Mouse (Mus musculus) forebrain, postnatal 0 days (tissue): Measurements from ENCODE around the gene Vegfc. TPM values are rescaled to one million over a fixed set of nuclear protein-coding genes. Genes with fewer than 3 reads are reported as not detected.

ENCODE experiments used
- ATAC-seq: fragments of 200-750 bp; cut with Nextera tagmentation; 2 replicates; pipeline ENCODE4 v1.8.0; 2017; ENCODE audit warnings: mild to moderate bottlenecking, moderate library complexity
- DNase-seq: peaks from one replicate; pipeline ENCODE4 v3.0.0-alpha.2; 2015
- H3K27ac ChIP-seq: fragments of 300-500 bp; sonication (generic); 2 replicates; pipeline ENCODE4 v1.5.1; 2014; ENCODE audit warnings: low read depth, mild to moderate bottlenecking, antibody characterized with exemption, low read length, moderate library complexity, mixed read lengths
- H3K27me3 ChIP-seq: fragments of 300-500 bp; sonication (generic); 2 replicates; pipeline ENCODE4 v1.6.1; 2014; ENCODE audit warnings: mild to moderate bottlenecking, low read length, mixed read lengths; ENCODE audit not compliant: insufficient read depth
- H3K36me3 ChIP-seq: fragments of 300-500 bp; sonication (generic); 2 replicates; pipeline ENCODE4 v1.6.1; 2014; ENCODE audit warnings: mild to moderate bottlenecking, moderate library complexity; ENCODE audit not compliant: insufficient read depth
- H3K4me1 ChIP-seq: fragments of 300-500 bp; sonication (generic); 2 replicates; pipeline ENCODE4 v1.6.1; 2014; ENCODE audit warnings: antibody characterized with exemption; ENCODE audit not compliant: insufficient read depth
- H3K4me2 ChIP-seq: fragments of 300-500 bp; sonication (generic); 2 replicates; pipeline ENCODE4 v1.6.1; 2014; ENCODE audit warnings: low read depth, mild to moderate bottlenecking, moderate library complexity
- H3K4me3 ChIP-seq: fragments of 300-500 bp; sonication (generic); 2 replicates; pipeline ENCODE4 v1.5.1; 2014; ENCODE audit warnings: low read depth, low read length, mixed read lengths
- H3K9ac ChIP-seq: fragments of 300-500 bp; sonication (generic); 2 replicates; pipeline ENCODE4 v1.6.1; 2014; ENCODE audit warnings: mild to moderate bottlenecking
- H3K9me3 ChIP-seq: fragments of 300-500 bp; sonication (generic); 2 replicates; pipeline ENCODE4 v1.6.1; 2016; ENCODE audit warnings: low read length
- CTCF ChIP-seq: sonication (generic); IDR thresholded peaks from 2 replicates; pipeline ENCODE4 v1.5.1; 2016; ENCODE audit warnings: antibody characterized with exemption, control low read depth, low read depth
- WGBS: fragments of 180-500 bp; shearing (Covaris S2); extraction: QIAGEN DNeasy Blood & Tissue Kit; methylation state at CpG from one replicate; pipeline ENCODE4 v1.1.7; 2014; 5-methylcytosine and 5-hydroxymethylcytosine counted together
- polyA plus RNA-seq: library from polyadenylated mRNA; unstranded; fragments of >200 nt; fragmentation: Nextera tagmentation; extraction: Ambion mirVana; gene quantifications from 2 replicates; pipeline ENCODE4 v1.2.1, GENCODE M21; 2015
- total RNA-seq: library from RNA; depleted of rRNA; stranded (reverse); fragments of >200 nt; gene quantifications from 2 replicates; pipeline ENCODE4 v1.2.3, GENCODE M21; 2014

The Vegfc gene
- total and polyA plus RNA-seq, 2 experiments from 2014 or later, result 4.9 to 8.2 TPM

- peak; percentile 41 for DNase-seq
- H3K4me1 ChIP-seq, result no peaks in the 10 kb centered on the region
- TF ChIP-seq CTCF, result no peak
- H3K9ac ChIP-seq, result no peak overlapping the region
- no peak overlapping the region for H3K4me3 ChIP-seq
- H3K4me2 ChIP-seq, result peak overlapping the region; percentile 11
- 11% methylated on average over 5 of the region's 5 CpGs for WGBS
- no peak overlapping the region for H3K27ac ChIP-seq
- no peaks in the 10 kb centered on the region for H3K27me3 ChIP-seq
- no peaks in the 10 kb centered on the region for H3K36me3 ChIP-seq
- no peaks in the 10 kb centered on the region for H3K9me3 ChIP-seq
- peak; percentile 84 for ATAC-seq
Observed at GRCm38 (mm10) chr8:54163505-54163904, 86.1 kb downstream of the Vegfc start.

- H3K9me3 ChIP-seq, result no peaks in the 10 kb centered on the region
- ATAC-seq, result no peak
- H3K4me3 ChIP-seq, result no peak overlapping the region
- no peaks in the 10 kb centered on the region for H3K4me1 ChIP-seq
- H3K9ac ChIP-seq, result no peak overlapping the region
- no peaks in the 10 kb centered on the region for H3K27me3 ChIP-seq
- no peak overlapping the region for H3K27ac ChIP-seq
- no peak overlapping the region for H3K4me2 ChIP-seq
- no peaks in the 10 kb centered on the region for H3K36me3 ChIP-seq
- TF ChIP-seq CTCF, result no peak
- WGBS, result 83% methylated on average over 2 of the region's 2 CpGs
- DNase-seq, result no peak
Observed at GRCm38 (mm10) chr8:54185336-54185735, 107.9 kb downstream of the Vegfc start.

GRCm38 (mm10) chr8:54185927-54186326 is 108.5 kb downstream of the Vegfc start:
- Histone ChIP-seq H3K4me2 (no peak overlapping the region), H3K9me3 (no peaks in the 10 kb centered on the region), H3K27me3 (no peaks in the 10 kb centered on the region), H3K36me3 (no peaks in the 10 kb centered on the region), H3K4me3 (no peak overlapping the region), H3K4me1 (no peaks in the 10 kb centered on the region), H3K27ac (no peak overlapping the region), H3K9ac (no peak overlapping the region)
- no peak for TF ChIP-seq CTCF
- WGBS, result 83% methylated on average over 6 of the region's 6 CpGs
- ATAC-seq, result no peak
- peak; percentile 6 for DNase-seq

- Histone ChIP-seq H3K27me3 (no peaks in the 10 kb centered on the region), H3K9me3 (no peaks in the 10 kb centered on the region), H3K4me2 (no peak overlapping the region), H3K4me1 (no peaks in the 10 kb centered on the region), H3K36me3 (no peaks in the 10 kb centered on the region), H3K4me3 (no peak overlapping the region), H3K27ac (no peak overlapping the region), H3K9ac (no peak overlapping the region)
- DNase-seq (no peak), ATAC-seq (no peak)
- TF ChIP-seq CTCF, result no peak
- WGBS, result 90% methylated on average over 2 of the region's 2 CpGs
Observed at GRCm38 (mm10) chr8:54216250-54216649, 138.8 kb downstream of the Vegfc start.

- Histone ChIP-seq H3K9me3 (no peaks in the 10 kb centered on the region), H3K4me3 (no peak overlapping the region), H3K27me3 (no peaks in the 10 kb centered on the region), H3K9ac (no peak overlapping the region), H3K27ac (no peak overlapping the region), H3K4me1 (no peaks in the 10 kb centered on the region), H3K36me3 (no peaks in the 10 kb centered on the region), H3K4me2 (no peak overlapping the region)
- DNase-seq (peak; percentile 59), ATAC-seq (peak; percentile 91)
- WGBS, result 37% methylated on average over 1 of the region's 1 CpGs
- no peak for TF ChIP-seq CTCF
Observed at GRCm38 (mm10) chr8:54228801-54229204, 151.4 kb downstream of the Vegfc start.

GRCm38 (mm10) chr8:54230638-54231037 is 153.2 kb downstream of the Vegfc start:
- H3K27ac ChIP-seq, result no peak overlapping the region
- no peak for DNase-seq
- no peaks in the 10 kb centered on the region for H3K36me3 ChIP-seq
- TF ChIP-seq CTCF, result no peak
- H3K4me2 ChIP-seq, result no peak overlapping the region
- H3K4me1 ChIP-seq, result no peaks in the 10 kb centered on the region
- H3K9me3 ChIP-seq, result no peaks in the 10 kb centered on the region
- no peak for ATAC-seq
- H3K9ac ChIP-seq, result no peak overlapping the region
- H3K4me3 ChIP-seq, result no peak overlapping the region
- no peaks in the 10 kb centered on the region for H3K27me3 ChIP-seq
- 85% methylated on average over 1 of the region's 1 CpGs for WGBS

- H3K4me1 ChIP-seq, result no peaks in the 10 kb centered on the region
- H3K4me3 ChIP-seq, result no peak overlapping the region
- no peak overlapping the region for H3K27ac ChIP-seq
- DNase-seq (peak; percentile 38), ATAC-seq (peak; percentile 53)
- H3K36me3 ChIP-seq, result no peaks in the 10 kb centered on the region
- H3K4me2 ChIP-seq, result no peak overlapping the region
- H3K27me3 ChIP-seq, result no peaks in the 10 kb centered on the region
- H3K9me3 ChIP-seq, result no peaks in the 10 kb centered on the region
- no peak for TF ChIP-seq CTCF
- no peak overlapping the region for H3K9ac ChIP-seq
- 70% methylated on average over 6 of the region's 6 CpGs for WGBS
Observed at GRCm38 (mm10) chr8:54233316-54233715, 155.9 kb downstream of the Vegfc start.
